Mouse (Mus musculus): Measurements from ENCODE around the gene Mapk1ip1l.

GRCm38 (mm10) chr14:47361899-47362298 lies 63.8 kb downstream of the Mapk1ip1l start:
- TF ChIP-seq ZMIZ1 (IDR thresholded peaks at IDR 0.05; ENCODE audit: low read depth, low read length) (peak; percentile 93), POLR2AphosphoS2 (IDR thresholded peaks at IDR 0.05; ENCODE audit: low read depth, low read length) (no peak), EP300 (IDR thresholded peaks at IDR 0.05; ENCODE audit: low read length) (no peak; the same call in 1 of the 2 replicates), CTCF (conservative IDR thresholded peaks at IDR 0.05 in 1 of 2, IDR thresholded peaks at IDR 0.05 in 1 of 2; ENCODE audit: low read depth in 2 of 2, low read length in 2 of 2) (no peak), E2F4 (IDR thresholded peaks at IDR 0.05; ENCODE audit: insufficient replicate concordance, low read depth, low read length) (no peak), MAFK (IDR thresholded peaks at IDR 0.05; ENCODE audit: insufficient replicate concordance, low read length) (no peak), MAX (IDR thresholded peaks at IDR 0.05; ENCODE audit: low read length) (0 out of 2 replicates have a peak, but pooled peaks have one; percentile 34), MEF2A (IDR thresholded peaks at IDR 0.05; ENCODE audit: borderline replicate concordance, low read depth, low read length) (no peak), PAX5 (IDR thresholded peaks at IDR 0.05; ENCODE audit: low read length) (no peak), IRF4 (IDR thresholded peaks at IDR 0.05; ENCODE audit: low read depth, low read length) (peak; percentile 30; the same call in 1 of the 2 replicates)
